ENCODE assay signal across 10 mouse cellular contexts in genomic region chr15:56278006-56278405, GRCm38 (mm10).
DNase-seq lines count a peak whose midpoint lies in the region; ATAC-seq and TF ChIP-seq lines count a peak whose summit lies in the region.
"Had no signal": no experiment of that assay in that cellular context is flagged by ENCODE, and none has a peak within 500 bp of the region (broad histone marks: within the 10 kb centered on the region; RNA-seq: fewer than 3 reads in every experiment).

No protein-coding gene starts in this region.

- no peak overlapping the region for H3K4me3 ChIP-seq in embryonic facial prominence, embryonic 13.5 days
- H3K4me3 ChIP-seq in embryonic facial prominence, embryonic 10.5 days: no peak overlapping the region
- H3K4me3 ChIP-seq in neural tube, embryonic 11.5 days (ENCODE audit: low read depth, low read length): no peak overlapping the region
- H3K4me3 ChIP-seq in limb, embryonic 14.5 days (replicated peaks; ENCODE audit: low read length): no peak overlapping the region

- H3K4me2 ChIP-seq in embryonic facial prominence, embryonic 13.5 days: no peak overlapping the region
- H3K4me2 ChIP-seq in neural tube, embryonic 11.5 days (ENCODE audit: low read depth): no peak overlapping the region
- H3K4me2 ChIP-seq in limb, embryonic 14.5 days (replicated peaks; ENCODE audit: low read depth, low read length, severe bottlenecking): no peak overlapping the region

- no peak for DNase-seq in embryonic facial prominence, embryonic 10.5 days (ENCODE audit: low spot score)
- DNase-seq in neural tube, embryonic 11.5 days (ENCODE audit: low spot score): no peak
- DNase-seq in neural tube, embryonic 10.5 days (ENCODE audit: extremely low spot score, low spot score): no peak
- no peak for DNase-seq in limb, embryonic 14.5 days (ENCODE audit: low spot score)
- DNase-seq in urinary bladder, adult 18-20 months (ENCODE audit: low spot score in 2 of 2): no peak
- no peak for DNase-seq in testis, postnatal 10 days (ENCODE audit: low spot score)
- DNase-seq in kidney, postnatal 10 days: no peak
- DNase-seq: cerebellum, adult 11 months; thymus, postnatal 25 days had no signal

- H3K9me3 ChIP-seq in embryonic facial prominence, embryonic 13.5 days: no peaks in the 10 kb centered on the region
- H3K9me3 ChIP-seq in embryonic facial prominence, embryonic 10.5 days: no peaks in the 10 kb centered on the region
- H3K9me3 ChIP-seq in neural tube, embryonic 11.5 days (ENCODE audit: control insufficient read depth, low read length): no peaks in the 10 kb centered on the region
- no peaks in the 10 kb centered on the region for H3K9me3 ChIP-seq in limb, embryonic 14.5 days (ENCODE audit: control insufficient read depth, low read length)

- H3K36me3 ChIP-seq in embryonic facial prominence, embryonic 13.5 days: no peaks in the 10 kb centered on the region
- no peaks in the 10 kb centered on the region for H3K36me3 ChIP-seq in embryonic facial prominence, embryonic 10.5 days (replicated peaks)
- H3K36me3 ChIP-seq in neural tube, embryonic 11.5 days (ENCODE audit: control insufficient read depth, insufficient read depth, low read length): no peaks in the 10 kb centered on the region
- no peaks in the 10 kb centered on the region for H3K36me3 ChIP-seq in limb, embryonic 14.5 days (ENCODE audit: control insufficient read depth, insufficient read depth, low read length)

- H3K9ac ChIP-seq in embryonic facial prominence, embryonic 13.5 days: no peak overlapping the region
- no peak overlapping the region for H3K9ac ChIP-seq in neural tube, embryonic 11.5 days (ENCODE audit: low read length)
- H3K9ac ChIP-seq in limb, embryonic 14.5 days (ENCODE audit: low read depth, low read length, severe bottlenecking): no peak overlapping the region

- ATAC-seq in embryonic facial prominence, embryonic 13.5 days (ENCODE audit: insufficient number of reproducible peaks, insufficient read depth, low FRiP score, low TSS enrichment, low read depth): no peak
- peak; percentile 67 for ATAC-seq in neural tube, embryonic 11.5 days (ENCODE audit: insufficient read depth, low FRiP score, low TSS enrichment)
- no peak for ATAC-seq in limb, embryonic 14.5 days (ENCODE audit: low FRiP score, low read depth)

- H3K4me1 ChIP-seq in embryonic facial prominence, embryonic 13.5 days: peaks cover 14% of the 10 kb centered on the region
- H3K4me1 ChIP-seq in embryonic facial prominence, embryonic 10.5 days: 0 out of 2 replicates have a peak, but pooled peaks cover 4% of the 10 kb centered on the region
- H3K4me1 ChIP-seq in neural tube, embryonic 11.5 days (ENCODE audit: control insufficient read depth, insufficient read depth, low read length): no peaks in the 10 kb centered on the region
- peaks cover 14% of the 10 kb centered on the region for H3K4me1 ChIP-seq in limb, embryonic 14.5 days (ENCODE audit: control insufficient read depth, insufficient read depth, low read length)

- H3K27ac ChIP-seq in embryonic facial prominence, embryonic 13.5 days: 0 out of 2 replicates have a peak overlapping the region, but pooled peaks have one; percentile 36
- H3K27ac ChIP-seq in embryonic facial prominence, embryonic 10.5 days (replicated peaks): no peak overlapping the region
- no peak overlapping the region for H3K27ac ChIP-seq in neural tube, embryonic 11.5 days (ENCODE audit: low read depth, low read length)
- H3K27ac ChIP-seq in limb, embryonic 14.5 days (replicated peaks; ENCODE audit: low read depth, low read length): peak overlapping the region; percentile 79

- 45% methylated on average over 3 of the region's 3 CpGs for WGBS in embryonic facial prominence, embryonic 13.5 days
- WGBS in embryonic facial prominence, embryonic 10.5 days: 68% methylated on average over 3 of the region's 3 CpGs
- WGBS in neural tube, embryonic 11.5 days: 41% methylated on average over 3 of the region's 3 CpGs
- 24% methylated on average over 3 of the region's 3 CpGs for WGBS in limb, embryonic 14.5 days

- H3K27me3 ChIP-seq in embryonic facial prominence, embryonic 13.5 days: no peaks in the 10 kb centered on the region
- H3K27me3 ChIP-seq in embryonic facial prominence, embryonic 10.5 days (replicated peaks; ENCODE audit: low read depth, poor library complexity, severe bottlenecking): no peaks in the 10 kb centered on the region
- no peaks in the 10 kb centered on the region for H3K27me3 ChIP-seq in neural tube, embryonic 11.5 days (ENCODE audit: control insufficient read depth, insufficient read depth, low read length)
- H3K27me3 ChIP-seq in limb, embryonic 14.5 days (ENCODE audit: control insufficient read depth, insufficient read depth, low read length): no peaks in the 10 kb centered on the region

- no peak for TF ChIP-seq POLR2A in limb, embryonic 14.5 days (IDR thresholded peaks at IDR 0.05; ENCODE audit: borderline replicate concordance, extremely low read depth, insufficient read depth, insufficient read length)

Comparison
In these comparisons a context has a peak if more than half of its experiments do, and no peak if none do; other contexts are left out.
1. H3K27ac ChIP-seq: peak in embryonic facial prominence, embryonic 13.5 days (single experiment) and limb, embryonic 14.5 days (single experiment); none in embryonic facial prominence, embryonic 10.5 days (single experiment) and neural tube, embryonic 11.5 days (single experiment).